Mouse (Mus musculus): ENCODE data around the gene Bbs12.

The Bbs12 gene

DNA sequence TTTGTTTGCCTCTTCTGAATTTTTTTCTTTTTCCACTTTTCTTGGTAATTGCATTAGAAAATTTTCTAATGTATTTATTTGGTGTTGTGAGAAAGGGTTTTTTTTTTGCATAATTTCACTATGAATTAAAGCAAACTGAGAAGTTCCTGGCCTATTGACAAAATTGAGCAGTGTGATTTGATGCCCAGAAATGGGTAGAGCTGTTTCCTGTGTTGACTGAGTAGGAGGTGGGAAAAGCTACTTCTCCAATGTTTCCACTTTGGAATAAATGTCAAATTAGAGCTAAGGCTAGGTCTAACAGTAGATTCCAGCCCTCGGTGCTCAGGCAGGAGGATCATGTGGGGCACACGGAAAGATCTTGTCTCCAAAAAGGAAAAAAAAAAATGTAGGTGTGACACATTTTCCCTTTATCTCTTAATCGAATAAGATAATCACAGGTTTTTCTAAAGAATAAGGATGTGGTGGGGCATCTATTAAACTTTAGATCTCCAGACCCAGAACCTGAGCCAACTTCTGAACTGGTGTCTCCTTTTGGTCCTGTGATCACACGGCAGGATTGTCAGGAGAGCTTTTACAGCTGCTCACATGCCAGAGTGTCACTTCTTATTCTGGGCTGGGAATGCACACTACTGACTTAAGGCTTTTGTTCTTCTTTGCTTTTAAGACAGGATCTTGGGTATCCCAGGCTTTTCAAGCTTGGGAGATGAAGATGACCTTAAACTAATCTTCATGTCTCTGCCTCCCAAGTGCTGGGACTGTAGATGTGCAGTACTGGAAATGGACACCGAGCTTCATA, 13.2 kb downstream of the Bbs12 start:
- in situ Hi-C loops (cut with MboI, MseI): no loop called here

GRCm38 (mm10) chr3:37326627-37327026, 14.3 kb downstream of the Bbs12 start:
- in situ Hi-C loops (cut with MboI, MseI): no loop called here

DNA sequence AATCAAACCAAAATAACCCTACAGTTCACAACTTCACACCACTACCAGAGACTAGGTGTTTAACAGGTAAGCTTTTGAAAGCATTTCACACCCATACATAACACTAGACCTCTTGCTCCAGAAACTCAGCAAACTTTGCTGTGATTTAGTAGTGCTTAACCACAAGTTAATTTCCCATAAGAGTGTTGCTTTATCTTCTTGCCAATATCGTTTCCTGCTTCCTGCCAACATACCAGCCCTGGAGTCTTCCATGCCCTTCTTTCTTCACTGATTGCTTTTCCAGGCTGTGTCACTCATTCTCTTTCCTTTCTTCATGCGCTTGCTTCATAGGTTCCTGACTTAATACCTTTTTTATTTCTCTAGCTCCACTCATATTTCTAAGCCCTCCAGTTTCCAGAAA, 16.1 kb downstream of the Bbs12 start:
- in situ Hi-C loops (cut with MboI, MseI): no loop called here

DNA sequence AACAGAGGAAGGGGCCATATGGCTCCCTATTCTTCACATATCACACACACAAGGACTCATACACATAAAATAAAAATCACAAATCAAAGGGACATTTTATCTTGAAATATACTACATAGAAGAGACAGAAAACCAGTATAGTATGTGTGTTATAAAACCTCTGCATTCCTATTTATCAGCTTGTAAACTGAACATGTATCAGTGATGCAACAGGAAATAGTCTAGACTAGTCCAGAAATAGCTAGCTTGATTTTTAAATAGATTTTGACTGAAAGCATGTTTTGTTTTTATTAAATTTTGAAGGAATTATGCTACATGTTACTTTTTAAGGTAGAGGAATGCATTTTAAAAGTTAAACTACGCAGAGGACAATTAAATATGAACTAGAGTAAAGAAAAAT, 17.6 kb downstream of the Bbs12 start:
- in situ Hi-C loops (cut with MboI, MseI): no loop called here

GRCm38 (mm10) chr3:37331999-37332449, 19.7 kb downstream of the Bbs12 start:
- in situ Hi-C loops (cut with MboI, MseI): no loop called here

GRCm38 (mm10) chr3:37334053-37334452, 21.7 kb downstream of the Bbs12 start:
- in situ Hi-C loops (cut with MboI, MseI): no loop called here

GRCm38 (mm10) chr3:37341110-37341509, 28.8 kb downstream of the Bbs12 start:
- in situ Hi-C loops (cut with MboI, MseI): no loop called here

GRCm38 (mm10) chr3:37342811-37343210, 30.5 kb downstream of the Bbs12 start:
- in situ Hi-C loops (cut with MboI, MseI): no loop called here

DNA sequence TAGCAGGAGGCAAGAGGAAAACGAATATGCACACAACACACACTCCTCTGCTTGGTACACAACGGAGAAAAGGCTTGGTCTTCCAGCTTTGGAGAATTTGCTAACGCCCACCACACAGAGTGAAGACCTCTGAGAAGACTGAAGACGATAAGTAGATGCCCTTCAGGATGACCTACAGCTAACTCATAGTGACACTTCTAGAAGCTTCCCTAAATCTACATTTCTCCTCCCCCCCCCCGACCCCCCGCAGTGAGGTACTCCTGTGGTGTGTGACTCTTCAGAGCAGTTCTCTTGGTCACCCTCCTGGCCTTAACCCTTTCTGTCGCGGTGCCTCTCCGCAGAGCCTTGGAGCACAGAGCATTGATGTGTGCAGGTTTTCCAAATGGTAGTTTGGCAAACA, 35.3 kb downstream of the Bbs12 start:
- in situ Hi-C loops (cut with MboI, MseI): no loop called here

DNA sequence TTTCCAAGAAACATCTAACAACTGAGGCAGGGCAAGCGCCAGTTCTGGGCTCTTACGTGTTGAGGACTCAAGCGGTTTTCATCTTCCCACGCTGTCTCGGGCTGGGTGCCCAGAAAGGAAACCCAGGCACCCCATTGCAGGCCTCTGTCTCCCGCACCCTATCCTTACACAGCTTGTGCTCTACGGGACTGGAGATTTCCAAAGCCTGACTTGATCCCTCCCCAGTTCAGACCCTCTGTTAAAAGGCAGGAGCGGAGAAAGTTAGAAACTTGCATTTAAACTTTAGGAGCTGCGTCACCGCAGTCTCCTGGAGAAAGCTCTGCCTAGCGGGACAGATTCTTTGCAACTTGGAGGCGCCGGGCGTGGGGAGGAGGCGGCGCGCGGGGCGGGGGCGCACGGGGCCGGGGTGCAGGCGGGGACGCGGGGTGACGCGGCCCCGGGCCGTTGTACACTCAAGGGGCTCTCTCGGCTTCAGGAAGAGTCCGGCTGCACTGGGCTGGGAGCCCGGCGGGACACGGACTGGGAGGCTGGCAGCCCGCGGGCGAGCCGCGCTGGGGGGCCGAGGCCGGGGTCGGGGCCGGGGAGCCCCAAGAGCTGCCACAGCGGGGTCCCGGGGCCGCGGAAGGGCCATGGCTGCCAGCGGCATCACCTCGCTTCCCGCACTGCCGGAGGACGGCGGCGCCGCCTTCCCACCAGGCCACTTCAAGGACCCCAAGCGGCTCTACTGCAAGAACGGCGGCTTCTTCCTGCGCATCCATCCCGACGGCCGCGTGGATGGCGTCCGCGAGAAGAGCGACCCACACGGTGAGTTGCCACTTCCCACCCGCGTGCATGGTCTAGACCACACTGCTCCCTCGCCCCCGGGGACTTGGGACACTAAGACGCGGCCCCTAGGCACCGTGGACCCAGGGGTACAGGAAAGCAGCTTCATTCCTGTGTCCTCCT, 36.1 kb downstream of the Bbs12 start, which contains the start of gene Fgf2:
Fgf2 (plus strand) TSS at position 126 of the 945 bp plus-strand sequence.
- in situ Hi-C loops (cut with MboI, MseI): no loop called here

DNA sequence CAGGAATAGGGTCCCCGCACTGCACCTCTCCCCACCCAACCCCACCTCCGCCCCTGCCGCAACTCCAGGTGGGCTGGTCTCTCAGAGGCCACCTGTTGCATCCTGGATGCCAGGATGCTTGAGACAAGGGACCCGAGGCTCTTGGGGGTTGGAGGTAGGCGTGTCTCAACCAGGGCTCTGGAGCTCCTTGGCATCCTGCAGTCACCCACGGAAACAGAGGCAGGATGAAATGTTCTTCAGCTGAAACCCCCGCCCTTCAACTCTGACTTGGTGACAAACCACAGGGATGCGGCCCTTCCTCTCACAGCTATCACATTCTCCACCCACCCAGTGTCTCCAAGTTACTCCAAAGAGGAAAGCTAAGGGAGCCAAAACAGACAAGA, 36.8 kb downstream of the Bbs12 start:
- in situ Hi-C loops (cut with MboI, MseI): no loop called here

- in situ Hi-C loops (cut with MboI, MseI): no loop called here
Measured at GRCm38 (mm10) chr3:37350386-37350785, 38.0 kb downstream of the Bbs12 start.

- in situ Hi-C loops (cut with MboI, MseI): no loop called here
Measured at GRCm38 (mm10) chr3:37353951-37354481, 41.7 kb downstream of the Bbs12 start.

DNA sequence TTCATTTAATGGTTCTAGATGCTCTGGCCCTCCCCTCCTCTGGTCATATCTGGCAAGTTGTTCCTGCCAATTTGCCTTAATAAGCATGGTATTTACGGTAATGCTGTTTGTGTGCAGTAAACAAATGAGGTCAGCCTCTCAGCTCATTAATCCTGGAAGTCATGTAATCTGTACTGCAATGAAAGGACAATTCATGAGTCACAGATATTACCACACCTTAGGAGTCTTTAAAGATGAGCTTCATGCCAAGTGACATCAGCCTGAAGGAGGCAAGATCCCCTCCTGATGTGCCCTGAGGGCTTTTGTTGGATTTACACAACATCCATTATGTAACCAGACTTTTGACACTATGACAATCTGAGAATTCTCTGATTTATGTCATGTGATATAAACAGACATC, 42.4 kb downstream of the Bbs12 start:
- in situ Hi-C loops (cut with MboI, MseI): no loop called here

- in situ Hi-C loops (cut with MboI, MseI): loop anchor here (5.0 kb wide), 1 partner anchor 38 kb away; no protein-coding TSS in a partner anchor
Measured at GRCm38 (mm10) chr3:37360729-37361128, 48.4 kb downstream of the Bbs12 start.

- in situ Hi-C loops (cut with MboI, MseI): no loop called here
Measured at GRCm38 (mm10) chr3:37365144-37365543, 52.8 kb downstream of the Bbs12 start.

DNA sequence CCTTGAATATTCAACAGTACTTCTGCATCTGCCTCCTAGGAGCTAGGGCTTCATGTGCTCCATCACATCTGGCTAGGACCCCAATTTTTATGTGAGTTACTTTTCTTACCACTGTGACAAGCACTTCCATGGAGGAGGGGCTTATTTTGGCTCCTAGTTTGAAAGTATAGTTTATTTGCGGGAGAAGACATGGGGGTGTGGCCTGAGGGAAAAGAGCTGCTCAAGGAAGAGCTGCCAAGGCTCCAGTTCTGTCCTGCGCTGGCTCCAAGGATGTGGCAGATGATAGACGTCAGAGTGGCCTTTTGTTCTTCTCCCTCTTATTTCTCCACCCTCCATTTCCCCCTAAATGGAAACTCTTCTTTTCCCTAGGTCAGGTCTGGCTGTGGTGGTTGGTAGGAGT, 53.6 kb downstream of the Bbs12 start:
- in situ Hi-C loops (cut with MboI, MseI): no loop called here

- in situ Hi-C loops (cut with MboI, MseI): no loop called here
Measured at GRCm38 (mm10) chr3:37366381-37367053, 54.2 kb downstream of the Bbs12 start.

- in situ Hi-C loops (cut with MboI, MseI): no loop called here
Measured at GRCm38 (mm10) chr3:37370407-37370806, 58.1 kb downstream of the Bbs12 start.

Data from T-helper 2 cell (primary cell).